Mouse (Mus musculus) midbrain, embryonic 13.5 days (tissue): ENCODE data around the gene Plcg2. TPM values are rescaled to one million over a fixed set of nuclear protein-coding genes. Genes with fewer than 3 reads are reported as not detected.

ENCODE experiments used
- ATAC-seq: fragments of 200-750 bp; cut with Nextera tagmentation; 2 replicates; pipeline ENCODE4 v1.8.0; 2017; ENCODE audit warnings: mild to moderate bottlenecking, moderate TSS enrichment, moderate library complexity
- H3K27ac ChIP-seq: fragments of 300-500 bp; sonication (generic); 2 replicates; pipeline ENCODE4 v1.5.1; 2015; ENCODE audit warnings: inconsistent platforms, mild to moderate bottlenecking, moderate library complexity
- H3K27me3 ChIP-seq: fragments of 300-500 bp; sonication (generic); 2 replicates; pipeline ENCODE4 v1.6.1; 2015; ENCODE audit warnings: mild to moderate bottlenecking, inconsistent platforms
- H3K36me3 ChIP-seq: fragments of 300-500 bp; sonication (generic); 2 replicates; pipeline ENCODE4 v1.6.1; 2015; ENCODE audit warnings: mild to moderate bottlenecking, inconsistent platforms
- H3K4me1 ChIP-seq: fragments of 300-500 bp; sonication (generic); replicated peaks from 2 replicates; pipeline ENCODE4 v1.6.1; 2015; ENCODE audit warnings: inconsistent platforms
- H3K4me2 ChIP-seq: fragments of 300-500 bp; sonication (generic); replicated peaks from 2 replicates; pipeline ENCODE4 v1.6.1; 2015; ENCODE audit warnings: moderate library complexity, mild to moderate bottlenecking, inconsistent platforms
- H3K4me3 ChIP-seq: fragments of 300-500 bp; sonication (generic); replicated peaks from 2 replicates; pipeline ENCODE4 v1.5.1; 2015; ENCODE audit warnings: mild to moderate bottlenecking, inconsistent platforms
- H3K9ac ChIP-seq: fragments of 300-500 bp; sonication (generic); replicated peaks from 2 replicates; pipeline ENCODE4 v1.6.1; 2015; ENCODE audit warnings: mild to moderate bottlenecking, inconsistent platforms
- H3K9me3 ChIP-seq: fragments of 300-500 bp; sonication (generic); 2 replicates; pipeline ENCODE4 v1.6.1; 2016; ENCODE audit warnings: mild to moderate bottlenecking, inconsistent platforms
- WGBS: fragments of 180-500 bp; shearing (Covaris S2); methylation state at CpG from one replicate; pipeline ENCODE4 v1.1.7; 2015; 5-methylcytosine and 5-hydroxymethylcytosine counted together
- polyA plus RNA-seq: library from polyadenylated mRNA; unstranded; fragments of >200 nt; fragmentation: Nextera tagmentation; extraction: Ambion mirVana; gene quantifications from 2 replicates; pipeline ENCODE4 v1.2.1, GENCODE M21; 2015

The Plcg2 gene
- polyA plus RNA-seq, 1 experiment from 2014 or later: 0.90 TPM

GRCm38 (mm10) chr8:117660358-117661031, 162.4 kb downstream of the Plcg2 start:
- 0 out of 2 replicates have a peak overlapping the region, but pooled peaks have one; percentile 3 for H3K4me2 ChIP-seq
- H3K4me3 ChIP-seq: no peak overlapping the region
- ATAC-seq: peak; percentile 83
- peaks cover 14% of the 10 kb centered on the region for H3K4me1 ChIP-seq
- no peaks in the 10 kb centered on the region for H3K27me3 ChIP-seq
- H3K9me3 ChIP-seq: no peaks in the 10 kb centered on the region
- no peak overlapping the region for H3K27ac ChIP-seq
- 37% methylated on average over 11 of the region's 11 CpGs for WGBS
- H3K36me3 ChIP-seq: no peaks in the 10 kb centered on the region
- no peak overlapping the region for H3K9ac ChIP-seq

DNA sequence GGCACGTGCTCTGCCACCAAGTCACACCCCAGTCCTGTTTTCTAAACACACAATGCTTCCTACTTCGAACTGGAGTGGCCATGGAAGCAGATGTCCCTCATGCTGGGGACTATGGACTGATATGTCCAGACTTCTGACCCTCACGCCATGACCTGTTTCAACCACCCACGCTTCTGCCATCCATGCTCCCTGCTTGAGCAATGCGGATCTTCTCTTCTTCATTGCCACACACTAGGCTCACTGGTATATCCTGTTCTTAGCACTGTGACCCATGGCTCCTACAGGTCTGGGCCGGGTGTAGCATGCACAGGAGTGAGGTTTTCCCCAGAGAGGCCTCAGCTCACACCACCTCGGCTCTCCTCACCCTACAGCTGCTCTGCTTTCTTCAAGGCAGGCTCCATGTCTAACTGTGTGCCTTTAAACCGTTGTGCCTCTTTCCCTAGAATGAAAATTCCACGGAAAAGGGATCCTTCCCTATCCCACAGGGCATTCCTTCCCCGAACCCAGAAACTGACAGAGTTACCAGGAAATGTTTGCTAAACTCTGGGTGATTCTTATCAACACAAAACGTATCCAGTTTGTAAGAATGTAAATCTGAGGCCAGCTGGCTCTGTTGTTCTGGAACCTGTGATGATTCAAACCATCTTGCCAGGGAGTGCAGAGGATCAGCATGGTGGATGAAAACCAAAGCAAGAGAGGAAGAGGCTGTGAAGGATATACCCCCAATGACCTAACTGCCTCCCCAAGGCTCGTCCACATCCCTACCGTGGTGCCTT, 169.4 kb downstream of the Plcg2 start:
- H3K27ac ChIP-seq: no peak overlapping the region
- WGBS: 86% methylated on average over 13 of the region's 13 CpGs
- ATAC-seq: no peak

GRCm38 (mm10) chr8:117670461-117670860, 172.4 kb downstream of the Plcg2 start:
- no peak for ATAC-seq
- no peak overlapping the region for H3K4me2 ChIP-seq
- H3K27me3 ChIP-seq: no peaks in the 10 kb centered on the region
- WGBS: 51% methylated on average over 11 of the region's 11 CpGs
- no peaks in the 10 kb centered on the region for H3K9me3 ChIP-seq
- H3K4me1 ChIP-seq: peaks cover 3% of the 10 kb centered on the region; the same call in 1 of the 2 replicates
- no peaks in the 10 kb centered on the region for H3K36me3 ChIP-seq
- H3K27ac ChIP-seq: no peak overlapping the region
- no peak overlapping the region for H3K9ac ChIP-seq
- H3K4me3 ChIP-seq: no peak overlapping the region

More for the DNA sequence above, 169.4 kb downstream of the Plcg2 start:
- H3K4me1 ChIP-seq: no peaks in the 10 kb centered on the region; the same call in 1 of the 2 replicates
- H3K4me3 ChIP-seq: no peak overlapping the region
- H3K9me3 ChIP-seq: no peaks in the 10 kb centered on the region
- no peak overlapping the region for H3K4me2 ChIP-seq
- H3K9ac ChIP-seq: no peak overlapping the region
- no peaks in the 10 kb centered on the region for H3K36me3 ChIP-seq
- no peaks in the 10 kb centered on the region for H3K27me3 ChIP-seq

GRCm38 (mm10) chr8:117672558-117672957, 174.5 kb downstream of the Plcg2 start:
- Histone ChIP-seq H3K4me1 (peaks cover 3% of the 10 kb centered on the region; the same call in 1 of the 2 replicates), H3K9ac (no peak overlapping the region), H3K4me3 (no peak overlapping the region), H3K27me3 (no peaks in the 10 kb centered on the region), H3K4me2 (no peak overlapping the region), H3K9me3 (no peaks in the 10 kb centered on the region), H3K36me3 (no peaks in the 10 kb centered on the region), H3K27ac (no peak overlapping the region)
- WGBS: 86% methylated on average over 3 of the region's 3 CpGs
- no peak for ATAC-seq

DNA sequence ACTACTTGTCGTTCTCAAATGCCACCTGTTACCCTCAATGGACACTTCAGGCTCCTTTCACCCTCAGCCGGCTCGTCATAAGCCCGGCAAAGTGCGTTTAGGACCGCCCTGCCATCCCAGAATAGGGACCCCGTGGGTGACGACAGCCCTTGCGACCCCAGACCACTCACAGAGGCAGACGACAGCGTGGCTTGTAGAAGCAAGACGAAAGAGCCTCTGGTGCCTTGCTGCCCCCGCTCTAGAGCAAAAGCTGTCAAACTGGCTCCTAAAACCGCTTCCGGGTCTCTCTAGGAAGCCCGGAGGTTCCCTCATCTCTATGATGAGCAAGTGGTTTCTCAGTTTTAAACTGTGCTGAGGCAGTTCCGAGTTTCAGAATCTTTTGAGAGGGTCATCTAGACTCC, 175.3 kb downstream of the Plcg2 start, which contains the start of gene Sdr42e1:
TSS of gene Sdr42e1 (minus strand) at position 260 of the 401 bp plus-strand sequence.
- Histone ChIP-seq H3K36me3 (no peaks in the 10 kb centered on the region), H3K9ac (peak within 1 kb of the TSS; percentile 62; the same call in 1 of the 2 replicates), H3K4me3 (peak within 1 kb of the TSS; percentile 45), H3K27me3 (no peaks in the 10 kb centered on the region), H3K9me3 (no peaks in the 10 kb centered on the region), H3K27ac (no peak within 1 kb of the TSS), H3K4me1 (peaks cover 3% of the 10 kb centered on the region; the same call in 1 of the 2 replicates), H3K4me2 (peak within 1 kb of the TSS; percentile 60)
- ATAC-seq: no peak
- WGBS: 16% methylated on average over 17 of the region's 17 CpGs

- no peak overlapping the region for H3K27ac ChIP-seq
- ATAC-seq: no peak
- H3K4me2 ChIP-seq: no peak overlapping the region
- no peaks in the 10 kb centered on the region for H3K9me3 ChIP-seq
- H3K27me3 ChIP-seq: no peaks in the 10 kb centered on the region
- H3K4me1 ChIP-seq: peaks cover 3% of the 10 kb centered on the region; the same call in 1 of the 2 replicates
- H3K4me3 ChIP-seq: no peak overlapping the region
- no peak overlapping the region for H3K9ac ChIP-seq
- 75% methylated on average over 5 of the region's 5 CpGs for WGBS
- H3K36me3 ChIP-seq: no peaks in the 10 kb centered on the region
These were observed 177.1 kb downstream of the Plcg2 start for GRCm38 (mm10) chr8:117675171-117675570.

- no peak overlapping the region for H3K9ac ChIP-seq
- ATAC-seq: no peak
- H3K4me1 ChIP-seq: peaks cover 3% of the 10 kb centered on the region; the same call in 1 of the 2 replicates
- H3K4me3 ChIP-seq: no peak overlapping the region
- no peak overlapping the region for H3K27ac ChIP-seq
- H3K4me2 ChIP-seq: no peak overlapping the region
- H3K27me3 ChIP-seq: no peaks in the 10 kb centered on the region
- H3K36me3 ChIP-seq: no peaks in the 10 kb centered on the region
- H3K9me3 ChIP-seq: no peaks in the 10 kb centered on the region
- 77% methylated on average over 9 of the region's 9 CpGs for WGBS
These were observed 178.4 kb downstream of the Plcg2 start for GRCm38 (mm10) chr8:117676460-117676859.

GRCm38 (mm10) chr8:117677011-117677410, 178.9 kb downstream of the Plcg2 start:
- ATAC-seq: no peak
- H3K4me3 ChIP-seq: no peak overlapping the region
- H3K4me1 ChIP-seq: peaks cover 3% of the 10 kb centered on the region; the same call in 1 of the 2 replicates
- no peak overlapping the region for H3K27ac ChIP-seq
- no peaks in the 10 kb centered on the region for H3K36me3 ChIP-seq
- H3K9me3 ChIP-seq: no peaks in the 10 kb centered on the region
- WGBS: 85% methylated on average over 8 of the region's 8 CpGs
- no peaks in the 10 kb centered on the region for H3K27me3 ChIP-seq
- no peak overlapping the region for H3K9ac ChIP-seq
- H3K4me2 ChIP-seq: no peak overlapping the region

DNA sequence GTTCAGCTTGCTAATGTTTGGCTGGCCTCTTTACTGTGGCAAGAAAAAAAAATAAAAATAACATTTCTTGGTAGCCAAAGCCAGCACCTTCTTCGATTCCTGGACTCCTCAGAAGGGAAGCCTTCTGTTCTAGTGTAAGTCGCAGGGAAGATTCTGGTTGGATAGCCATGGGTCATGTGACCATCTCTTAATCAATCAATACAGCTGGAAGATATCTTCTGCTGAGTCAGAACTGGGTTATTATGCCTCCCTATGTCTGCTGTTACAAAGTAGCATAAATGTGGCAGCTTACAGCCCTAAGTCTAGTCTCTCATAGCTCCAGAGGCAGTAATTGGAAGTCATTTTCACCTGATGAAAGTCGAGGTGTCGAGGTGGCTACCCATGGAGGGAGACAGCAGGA, 180.6 kb downstream of the Plcg2 start:
- Histone ChIP-seq H3K27me3 (no peaks in the 10 kb centered on the region), H3K9ac (no peak overlapping the region), H3K4me3 (no peak overlapping the region), H3K36me3 (no peaks in the 10 kb centered on the region), H3K4me2 (no peak overlapping the region), H3K27ac (no peak overlapping the region), H3K4me1 (no peaks in the 10 kb centered on the region), H3K9me3 (no peaks in the 10 kb centered on the region)
- no peak for ATAC-seq
- WGBS: 84% methylated on average over 4 of the region's 4 CpGs

DNA sequence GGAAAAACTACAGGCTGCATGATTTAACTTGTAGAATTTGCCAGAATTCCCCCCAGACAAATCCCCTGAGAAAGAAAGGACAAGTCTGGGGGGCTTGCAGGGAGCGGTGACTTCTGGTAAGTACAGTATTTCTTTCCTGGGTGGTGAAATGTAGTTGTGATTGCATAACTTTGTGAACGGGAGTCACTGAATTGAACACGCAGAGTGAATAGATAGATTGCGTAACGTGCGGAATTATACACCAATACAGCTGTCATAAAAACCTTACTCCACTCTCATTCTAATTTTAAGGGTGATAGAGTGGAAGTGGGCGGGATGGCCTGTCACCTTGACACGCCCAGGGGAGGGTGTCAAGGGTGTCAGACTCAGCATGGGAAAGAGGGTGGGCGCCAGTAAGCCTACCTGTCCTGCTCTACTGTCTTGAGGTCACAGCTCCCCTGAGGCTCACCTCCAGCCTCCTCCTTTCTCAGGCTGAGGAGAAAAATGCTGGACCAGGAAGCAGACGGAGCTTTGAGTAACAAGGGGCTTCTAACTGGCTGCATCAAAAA, 185.9 kb downstream of the Plcg2 start:
- H3K36me3 ChIP-seq: no peaks in the 10 kb centered on the region
- no peak overlapping the region for H3K27ac ChIP-seq
- WGBS: 88% methylated on average over 10 of the region's 10 CpGs
- H3K9me3 ChIP-seq: no peaks in the 10 kb centered on the region
- no peak overlapping the region for H3K4me2 ChIP-seq
- ATAC-seq: no peak
- no peak overlapping the region for H3K4me3 ChIP-seq
- no peaks in the 10 kb centered on the region for H3K4me1 ChIP-seq
- H3K9ac ChIP-seq: no peak overlapping the region
- no peaks in the 10 kb centered on the region for H3K27me3 ChIP-seq

- H3K9ac ChIP-seq: no peak overlapping the region
- ATAC-seq: no peak
- H3K27me3 ChIP-seq: no peaks in the 10 kb centered on the region
These were observed 186.4 kb downstream of the Plcg2 start for GRCm38 (mm10) chr8:117684504-117684903.

More at GRCm38 (mm10) chr8:117684504-117684903, 186.4 kb downstream of the Plcg2 start:
- WGBS: 85% methylated on average over 11 of the region's 11 CpGs
- H3K4me1 ChIP-seq: no peaks in the 10 kb centered on the region
- H3K9me3 ChIP-seq: no peaks in the 10 kb centered on the region
- no peaks in the 10 kb centered on the region for H3K36me3 ChIP-seq
- H3K4me2 ChIP-seq: no peak overlapping the region
- H3K27ac ChIP-seq: no peak overlapping the region
- no peak overlapping the region for H3K4me3 ChIP-seq
